Mouse (Mus musculus) neural tube, embryonic 14.5 days (tissue): ENCODE results near the gene Extl2. TPM values are rescaled to one million over a fixed set of nuclear protein-coding genes. Genes with fewer than 3 reads are reported as not detected.

Source experiments
- ATAC-seq: fragments of 200-750 bp; cut with Nextera tagmentation; 2 replicates; pipeline ENCODE4 v1.8.0; 2017; ENCODE audit warnings: low read depth, mild to moderate bottlenecking, moderate TSS enrichment, moderate library complexity
- H3K27ac ChIP-seq: fragments of 300-500 bp; sonication (generic); 2 replicates; pipeline ENCODE4 v1.5.1; 2014; ENCODE audit warnings: low read depth, mild to moderate bottlenecking, control low read depth, low read length, moderate library complexity, mixed read lengths
- H3K27me3 ChIP-seq: fragments of 300-500 bp; sonication (generic); 2 replicates; pipeline ENCODE4 v1.6.1; 2014; ENCODE audit warnings: low read length; ENCODE audit not compliant: control insufficient read depth, insufficient read depth
- H3K36me3 ChIP-seq: fragments of 300-500 bp; sonication (generic); 2 replicates; pipeline ENCODE4 v1.6.1; 2014; ENCODE audit warnings: low read length, mixed read lengths; ENCODE audit not compliant: control insufficient read depth, insufficient read depth
- H3K4me1 ChIP-seq: fragments of 300-500 bp; sonication (generic); 2 replicates; pipeline ENCODE4 v1.6.1; 2014; ENCODE audit warnings: low read length; ENCODE audit not compliant: control insufficient read depth, insufficient read depth
- H3K4me2 ChIP-seq: fragments of 300-500 bp; sonication (generic); 2 replicates; pipeline ENCODE4 v1.6.1; 2014; ENCODE audit warnings: mild to moderate bottlenecking, low read depth, low read length, control low read depth
- H3K4me3 ChIP-seq: fragments of 300-500 bp; sonication (generic); 2 replicates; pipeline ENCODE4 v1.5.1; 2014; ENCODE audit warnings: low read depth, low read length, control low read depth, mixed read lengths
- H3K9ac ChIP-seq: fragments of 300-500 bp; sonication (generic); replicated peaks from 2 replicates; pipeline ENCODE4 v1.6.1; 2014; ENCODE audit warnings: low read depth, mild to moderate bottlenecking, control low read depth, low read length, mixed read lengths
- H3K9me3 ChIP-seq: fragments of 300-500 bp; sonication (generic); 2 replicates; pipeline ENCODE4 v1.6.1; 2016; ENCODE audit warnings: low read length; ENCODE audit not compliant: control insufficient read depth
- WGBS: fragments of 180-500 bp; shearing (Covaris S2); extraction: QIAGEN DNeasy Blood & Tissue Kit; methylation state at CpG from one replicate; pipeline ENCODE4 v1.1.7; 2014; 5-methylcytosine and 5-hydroxymethylcytosine counted together
- polyA plus RNA-seq: library from polyadenylated mRNA; unstranded; fragments of >200 nt; fragmentation: Nextera tagmentation; extraction: Ambion mirVana; gene quantifications from 2 replicates; pipeline ENCODE4 v1.2.1, GENCODE M21; 2014

Extl2 gene
- polyA plus RNA-seq, 1 experiment from 2014 or later, result 49.3 TPM

GRCm38 (mm10) chr3:115971891-115972646, 35.2 kb upstream of the Extl2 start:
- no peak overlapping the region for H3K4me3 ChIP-seq
- ATAC-seq, result no peak
- no peaks in the 10 kb centered on the region for H3K27me3 ChIP-seq
- no peak overlapping the region for H3K27ac ChIP-seq
- no peak overlapping the region for H3K9ac ChIP-seq
- H3K9me3 ChIP-seq, result no peaks in the 10 kb centered on the region
- WGBS, result 94% methylated on average over 14 of the region's 14 CpGs
- no peak overlapping the region for H3K4me2 ChIP-seq
- 0 out of 2 replicates have a peak, but pooled peaks cover 9% of the 10 kb centered on the region for H3K36me3 ChIP-seq
- no peaks in the 10 kb centered on the region for H3K4me1 ChIP-seq

- WGBS, result 93% methylated on average over 6 of the region's 6 CpGs
- no peak for ATAC-seq
- Histone ChIP-seq H3K27ac (no peak overlapping the region), H3K4me2 (no peak overlapping the region), H3K27me3 (no peaks in the 10 kb centered on the region), H3K4me1 (no peaks in the 10 kb centered on the region), H3K9me3 (no peaks in the 10 kb centered on the region), H3K36me3 (peaks cover 21% of the 10 kb centered on the region; the same call in 1 of the 2 replicates), H3K9ac (no peak overlapping the region), H3K4me3 (no peak overlapping the region)
Observed at GRCm38 (mm10) chr3:115974228-115974627, 33.0 kb upstream of the Extl2 start.

- Histone ChIP-seq H3K27ac (no peak overlapping the region), H3K4me2 (no peak overlapping the region), H3K36me3 (peaks cover 21% of the 10 kb centered on the region; the same call in 1 of the 2 replicates), H3K9me3 (no peaks in the 10 kb centered on the region), H3K27me3 (no peaks in the 10 kb centered on the region), H3K4me1 (no peaks in the 10 kb centered on the region), H3K4me3 (no peak overlapping the region), H3K9ac (no peak overlapping the region)
- ATAC-seq, result no peak
- WGBS, result 92% methylated on average over 10 of the region's 10 CpGs
Observed at GRCm38 (mm10) chr3:115974995-115975394, 32.3 kb upstream of the Extl2 start.

GRCm38 (mm10) chr3:115979000-115979399, 28.3 kb upstream of the Extl2 start:
- Histone ChIP-seq H3K4me2 (no peak overlapping the region), H3K36me3 (peaks cover 39% of the 10 kb centered on the region), H3K9ac (no peak overlapping the region), H3K4me3 (no peak overlapping the region), H3K27ac (no peak overlapping the region), H3K4me1 (no peaks in the 10 kb centered on the region), H3K27me3 (no peaks in the 10 kb centered on the region), H3K9me3 (no peaks in the 10 kb centered on the region)
- no peak for ATAC-seq
- WGBS, result 29% methylated on average over 1 of the region's 1 CpGs

GRCm38 (mm10) chr3:115983217-115983616, 24.0 kb upstream of the Extl2 start:
- H3K36me3 ChIP-seq, result peaks cover 43% of the 10 kb centered on the region
- H3K27me3 ChIP-seq, result no peaks in the 10 kb centered on the region
- 94% methylated on average over 8 of the region's 8 CpGs for WGBS
- no peaks in the 10 kb centered on the region for H3K4me1 ChIP-seq
- no peaks in the 10 kb centered on the region for H3K9me3 ChIP-seq
- H3K4me2 ChIP-seq, result no peak overlapping the region
- no peak overlapping the region for H3K9ac ChIP-seq
- H3K4me3 ChIP-seq, result no peak overlapping the region
- ATAC-seq, result no peak
- no peak overlapping the region for H3K27ac ChIP-seq

GRCm38 (mm10) chr3:115984653-115985052, 22.6 kb upstream of the Extl2 start:
- no peak overlapping the region for H3K27ac ChIP-seq
- H3K9ac ChIP-seq, result no peak overlapping the region
- no peaks in the 10 kb centered on the region for H3K27me3 ChIP-seq
- no peaks in the 10 kb centered on the region for H3K4me1 ChIP-seq
- peaks cover 40% of the 10 kb centered on the region for H3K36me3 ChIP-seq
- no peak for ATAC-seq
- H3K4me2 ChIP-seq, result no peak overlapping the region
- no peak overlapping the region for H3K4me3 ChIP-seq
- WGBS, result 97% methylated on average over 9 of the region's 9 CpGs
- no peaks in the 10 kb centered on the region for H3K9me3 ChIP-seq

- Histone ChIP-seq H3K4me3 (no peak overlapping the region), H3K27ac (no peak overlapping the region), H3K4me1 (no peaks in the 10 kb centered on the region), H3K9ac (no peak overlapping the region), H3K9me3 (no peaks in the 10 kb centered on the region), H3K4me2 (no peak overlapping the region), H3K36me3 (peaks cover 44% of the 10 kb centered on the region), H3K27me3 (no peaks in the 10 kb centered on the region)
- 76% methylated on average over 9 of the region's 9 CpGs for WGBS
- ATAC-seq, result no peak
Observed at GRCm38 (mm10) chr3:115985183-115985892, 21.9 kb upstream of the Extl2 start.

GRCm38 (mm10) chr3:115992103-115992502, 15.2 kb upstream of the Extl2 start:
- Histone ChIP-seq H3K9ac (no peak overlapping the region), H3K27ac (no peak overlapping the region), H3K27me3 (no peaks in the 10 kb centered on the region), H3K4me3 (no peak overlapping the region), H3K4me2 (no peak overlapping the region), H3K36me3 (peaks cover 26% of the 10 kb centered on the region), H3K9me3 (no peaks in the 10 kb centered on the region), H3K4me1 (no peaks in the 10 kb centered on the region)
- no peak for ATAC-seq
- WGBS, result 87% methylated on average over 4 of the region's 4 CpGs

- no peaks in the 10 kb centered on the region for H3K4me1 ChIP-seq
- H3K9me3 ChIP-seq, result no peaks in the 10 kb centered on the region
- no peak for ATAC-seq
- H3K4me3 ChIP-seq, result no peak overlapping the region
- no peak overlapping the region for H3K27ac ChIP-seq
- 74% methylated on average over 4 of the region's 4 CpGs for WGBS
- no peak overlapping the region for H3K9ac ChIP-seq
- no peaks in the 10 kb centered on the region for H3K27me3 ChIP-seq
- H3K36me3 ChIP-seq, result peaks cover 21% of the 10 kb centered on the region
- H3K4me2 ChIP-seq, result no peak overlapping the region
Observed at GRCm38 (mm10) chr3:115992588-115992987, 14.7 kb upstream of the Extl2 start.
